Mouse (Mus musculus) CH12.LX (cell line): Measurements from ENCODE around the gene Fyb2.

Experiments
- CHD2 ChIP-seq: IDR thresholded peaks from 2 replicates; pipeline ENCODE4 v1.6.1; 2011; ENCODE audit warnings: low read length, improper control_type of control experiment
- CTCF ChIP-seq, 2 experiments: IDR thresholded peaks in 1 of 2; conservative IDR thresholded peaks in 1 of 2; 2 replicates each; pipeline ENCODE4 v1.5.1; 2011 to 2012; ENCODE audit warnings: low read depth in 2 of 2, low read length in 2 of 2, improper control_type of control experiment in 1 of 2, inconsistent platforms in 1 of 2, mild to moderate bottlenecking in 1 of 2, moderate library complexity in 1 of 2
- EP300 ChIP-seq: IDR thresholded peaks from 2 replicates; pipeline ENCODE4 v1.6.1; 2011; ENCODE audit warnings: low read length, improper control_type of control experiment
- GABPA ChIP-seq: IDR thresholded peaks from 2 replicates; pipeline ENCODE4 v1.6.1; 2012; ENCODE audit warnings: low read depth, low read length, improper control_type of control experiment, inconsistent platforms; ENCODE audit not compliant: insufficient replicate concordance
- IRF4 ChIP-seq: IDR thresholded peaks from 2 replicates; pipeline ENCODE4 v1.6.1; 2014; ENCODE audit warnings: low read depth, mild to moderate bottlenecking, inconsistent platforms, low read length, improper control_type of control experiment
- NELFE ChIP-seq: IDR thresholded peaks from 2 replicates; pipeline ENCODE4 v1.6.1; 2011; ENCODE audit warnings: low read depth, low read length, improper control_type of control experiment
- POLR2A ChIP-seq: IDR thresholded peaks from 2 replicates; pipeline ENCODE4 v1.6.1; 2011; ENCODE audit warnings: low read depth, mild to moderate bottlenecking, improper control_type of control experiment, low read length
- RAD21 ChIP-seq: IDR thresholded peaks from 2 replicates; pipeline ENCODE4 v1.6.1; 2011; ENCODE audit warnings: low read depth, mild to moderate bottlenecking, low read length, improper control_type of control experiment, moderate library complexity
- TBP ChIP-seq: conservative IDR thresholded peaks from 2 replicates; pipeline ENCODE4 v1.6.1; 2011; ENCODE audit warnings: low read depth, low read length, improper control_type of control experiment
- ZNF384 ChIP-seq: IDR thresholded peaks from 2 replicates; pipeline ENCODE4 v1.6.1; 2012; ENCODE audit warnings: low read depth, low read length, improper control_type of control experiment, inconsistent platforms

- TF ChIP-seq CHD2 (no peak), IRF4 (no peak), CTCF (conservative IDR thresholded peaks at IDR 0.05 in 1 of 2, IDR thresholded peaks at IDR 0.05 in 1 of 2; ENCODE audit: low read depth in 2 of 2, low read length in 2 of 2) (no peak), POLR2A (no peak), GABPA (no peak), EP300 (no peak), NELFE (no peak), RAD21 (no peak), ZNF384 (no peak), TBP (no peak)
These were observed 136.8 kb downstream of the Fyb2 start for GRCm38 (mm10) chr4:105050041-105050440.
